Mouse (Mus musculus): ENCODE results near the gene Apon.

- TF ChIP-seq CTCF (IDR thresholded peaks at IDR 0.05; ENCODE audit: extremely low read depth, insufficient read depth, low read length) (no peak), POLR2A (IDR thresholded peaks at IDR 0.05; ENCODE audit: extremely low read depth, insufficient read depth, low read length) (no peak)
Observed at GRCm38 (mm10) chr10:128210131-128210530, 43.8 kb upstream of the Apon start.
